Mouse (Mus musculus): Measurements from ENCODE around the gene Sfta2.

Gene Sfta2

GRCm38 (mm10) chr17:35601249-35601648, at the start of gene Sfta2:
Gene Sfta2 (plus strand): TSS chr17:35601549.
- no peak for DNase-seq

DNA sequence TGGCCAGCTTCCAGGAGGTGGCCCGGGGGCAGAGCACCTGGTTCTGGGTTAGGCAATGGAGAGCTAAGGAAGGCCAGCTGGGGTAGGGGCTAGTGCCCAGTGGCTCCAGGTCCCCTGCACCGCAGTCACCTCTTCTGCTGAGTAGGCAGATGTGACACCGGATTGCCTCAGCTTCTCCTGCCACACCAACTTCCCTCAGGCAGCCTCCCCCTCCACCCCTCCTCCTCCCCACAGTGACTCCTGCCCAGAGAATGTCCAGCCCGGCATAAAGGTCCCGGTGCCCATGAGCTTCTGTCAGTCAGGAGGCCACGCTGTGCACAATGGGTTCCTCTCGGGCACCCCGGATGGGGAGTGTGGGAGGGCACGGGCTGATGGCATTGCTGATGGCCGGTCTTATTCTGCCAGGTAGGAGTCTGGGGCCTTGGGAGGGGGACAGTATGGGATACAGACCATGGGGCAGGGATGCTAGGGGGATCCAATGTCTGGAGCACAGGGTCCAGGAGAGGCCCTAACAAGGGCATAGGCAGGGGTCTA, 49.4 kb upstream of the Sfta2 start, which contains the start of gene Cdsn:
Gene Cdsn, plus strand, starts transcription at position 248 of the 534 bp plus-strand sequence.
- DNase-seq = no peak

GRCm38 (mm10) chr17:35554321-35554720, 47.0 kb upstream of the Sfta2 start:
- no peak for DNase-seq

DNA sequence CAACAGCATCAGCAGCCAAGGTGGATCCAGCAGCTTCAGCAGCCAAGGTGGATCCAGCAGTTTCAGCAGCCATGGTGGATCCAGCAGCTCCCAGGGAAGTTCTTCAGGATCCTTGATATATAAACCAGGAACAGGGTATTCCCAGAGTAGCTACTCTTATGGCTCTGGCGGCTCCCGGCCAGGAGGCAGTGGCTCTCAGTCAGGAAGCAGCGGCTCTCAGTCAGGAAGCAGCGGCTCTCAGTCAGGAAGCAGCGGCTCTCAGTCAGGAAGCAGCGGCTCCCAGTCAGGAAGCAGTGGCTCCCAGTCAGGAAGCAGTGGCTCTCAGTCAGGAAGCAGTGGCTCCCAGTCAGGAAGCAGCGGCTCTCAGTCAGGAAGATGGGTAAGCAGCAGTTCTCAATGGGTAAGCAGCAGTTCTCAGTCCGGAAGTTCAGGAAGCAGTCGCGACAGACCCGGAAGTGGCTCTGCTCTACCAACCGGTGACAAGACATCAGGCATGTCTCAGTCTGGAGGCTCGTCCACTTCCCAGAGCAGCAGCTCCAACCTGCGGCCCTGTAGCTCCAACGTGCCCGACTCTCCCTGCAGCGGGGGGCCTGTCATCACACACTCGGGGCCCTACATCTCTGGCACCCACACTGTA, 46.5 kb upstream of the Sfta2 start:
- DNase-seq = no peak

- DNase-seq = no peak
These were observed 45.1 kb upstream of the Sfta2 start for GRCm38 (mm10) chr17:35556186-35556765.

GRCm38 (mm10) chr17:35556812-35557211, 44.5 kb upstream of the Sfta2 start:
- peak in 1 of 2 experiments; percentile 67 for DNase-seq

GRCm38 (mm10) chr17:35557351-35557750, 44.0 kb upstream of the Sfta2 start:
- no peak for DNase-seq

DNA sequence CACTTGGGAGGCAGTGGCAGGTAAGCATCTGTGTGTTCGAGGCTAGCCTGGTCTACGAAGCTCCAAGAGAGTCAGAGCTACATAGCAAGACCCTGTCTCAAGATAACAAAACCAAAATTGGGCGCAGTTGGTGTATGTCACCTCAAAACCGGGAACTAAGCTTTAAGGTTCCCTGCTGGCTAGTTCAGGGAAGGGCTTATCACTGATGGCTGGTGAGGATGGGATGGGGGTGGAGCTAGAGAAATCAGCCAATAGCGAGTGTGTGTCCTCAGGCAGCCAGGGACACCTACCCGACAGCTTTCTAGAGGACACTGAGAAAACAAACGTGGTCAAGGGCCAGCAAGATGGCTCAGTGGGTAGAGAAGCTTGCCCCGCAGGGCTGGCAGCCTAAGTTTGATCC, 43.1 kb upstream of the Sfta2 start:
- DNase-seq = no peak

GRCm38 (mm10) chr17:35567150-35567549, 34.2 kb upstream of the Sfta2 start, which contains the start of gene 2300002M23Rik:
Gene 2300002M23Rik (plus strand): TSS chr17:35567450.
- DNase-seq = no peak

GRCm38 (mm10) chr17:35567767-35568166, 33.6 kb upstream of the Sfta2 start:
- no peak for DNase-seq

DNA sequence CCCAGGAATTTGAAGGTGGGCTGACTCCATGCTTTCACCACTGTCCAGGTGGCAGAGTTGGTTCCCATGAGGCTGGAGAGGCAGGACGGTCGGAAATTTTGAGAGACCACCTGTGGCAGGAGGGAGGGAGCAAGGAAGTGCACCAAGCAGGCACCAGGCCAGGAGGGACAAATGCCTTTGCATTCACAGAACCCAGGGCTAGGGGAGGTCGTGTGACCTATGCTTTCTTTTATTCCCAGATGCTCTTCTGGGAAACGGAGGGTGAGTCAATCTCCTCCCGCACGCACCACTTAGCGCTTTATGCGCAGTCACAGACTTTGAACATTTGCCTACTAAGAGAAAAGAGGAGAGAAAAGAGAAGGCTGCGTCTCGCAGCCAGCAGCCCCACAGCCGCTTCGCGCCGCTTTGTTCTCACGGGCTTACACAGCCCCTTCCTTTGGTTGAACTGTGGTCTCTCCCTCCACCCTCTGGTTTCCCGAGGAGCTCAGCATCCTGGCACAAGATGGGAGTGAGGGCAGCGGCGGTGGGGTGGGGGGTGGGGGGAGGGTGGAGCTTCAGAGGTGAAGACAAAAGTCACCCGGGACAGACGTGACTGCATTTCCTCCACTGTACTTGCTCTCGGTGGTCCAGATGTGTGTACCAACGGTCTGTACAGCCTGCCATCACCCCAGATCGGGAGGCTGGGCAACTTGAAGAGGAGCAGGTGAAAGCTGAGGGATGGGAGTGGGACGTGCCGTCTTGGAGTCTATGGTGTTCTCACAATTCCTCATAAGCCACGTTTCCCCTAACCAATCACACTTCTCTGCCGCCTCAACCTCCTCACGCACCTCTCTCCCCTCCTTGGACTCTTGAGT, 32.0 kb upstream of the Sfta2 start:
- DNase-seq = no peak

- DNase-seq = no peak
These were observed 30.5 kb upstream of the Sfta2 start for GRCm38 (mm10) chr17:35570836-35571235.

GRCm38 (mm10) chr17:35571477-35571876, 29.9 kb upstream of the Sfta2 start:
- no peak for DNase-seq

DNA sequence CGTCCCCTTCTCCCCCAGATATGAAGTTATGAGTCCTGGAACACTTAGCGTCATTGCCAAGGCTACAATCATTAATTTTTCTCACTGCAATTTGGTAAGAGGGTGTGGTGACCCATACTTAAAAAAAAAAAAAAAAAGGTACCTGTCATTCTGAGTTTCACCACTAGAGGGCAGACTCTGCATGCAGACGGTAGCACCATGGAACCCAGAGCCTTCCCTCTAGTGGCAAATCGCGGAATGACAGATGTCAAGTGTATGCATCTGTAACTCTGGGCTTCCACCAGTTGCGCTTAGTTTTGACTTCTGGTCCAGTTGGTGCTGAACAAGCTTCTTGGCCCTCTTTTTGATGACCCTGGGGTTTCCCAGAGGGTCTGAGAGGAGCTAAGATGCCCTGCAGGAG, 23.1 kb upstream of the Sfta2 start:
- DNase-seq = peak; percentile 72 to 87

DNA sequence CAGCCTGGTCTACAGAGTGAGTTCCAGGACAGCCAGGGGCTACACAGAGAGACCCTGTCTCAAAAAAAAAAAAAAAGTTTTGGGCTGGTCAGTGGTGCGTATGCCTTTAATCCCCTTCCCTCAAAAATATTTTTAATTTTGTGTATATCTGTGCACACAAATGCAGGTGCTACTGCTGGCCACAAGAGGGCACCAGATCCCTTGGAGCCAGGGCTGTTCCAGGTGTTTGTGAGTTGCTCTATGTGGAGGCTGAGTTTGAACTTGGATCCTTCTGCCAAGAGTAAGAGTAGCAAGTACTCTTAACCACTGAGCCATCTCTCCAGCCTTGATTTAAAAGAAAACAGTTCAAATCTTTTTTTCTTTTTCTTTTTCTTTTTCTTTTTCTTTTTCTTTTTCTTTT, 18.4 kb upstream of the Sfta2 start:
- no peak for DNase-seq

DNA sequence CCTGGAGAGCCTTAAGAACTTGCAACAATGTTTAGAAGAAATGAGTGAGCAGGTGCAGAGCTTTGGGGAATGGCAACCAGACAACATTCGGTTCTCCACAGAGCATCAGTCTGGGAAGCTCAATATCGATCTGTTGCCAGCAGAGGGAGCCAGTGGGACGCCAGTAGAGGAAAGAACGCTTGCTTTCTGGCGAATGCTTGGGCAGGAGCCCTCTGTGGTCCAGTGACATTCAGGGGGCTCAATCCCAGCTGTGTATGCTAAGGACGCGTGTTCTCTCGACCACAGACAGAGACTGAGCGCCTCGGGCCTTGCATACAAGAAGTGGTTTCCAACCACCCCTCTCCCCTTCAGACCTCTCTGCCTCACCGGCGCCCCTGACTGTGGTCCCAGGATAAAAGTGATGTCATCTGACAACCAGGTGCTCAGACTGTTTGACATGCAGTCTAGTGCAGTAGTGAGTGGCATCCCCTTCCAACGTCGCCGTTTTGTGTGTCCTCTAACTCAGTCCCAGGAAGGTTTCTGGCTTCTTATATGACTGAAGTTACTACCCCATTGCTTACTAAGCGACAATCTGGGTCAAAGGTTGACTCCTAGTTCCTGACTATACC, 16.9 kb upstream of the Sfta2 start:
- peak; percentile 84 to 90 for DNase-seq

DNA sequence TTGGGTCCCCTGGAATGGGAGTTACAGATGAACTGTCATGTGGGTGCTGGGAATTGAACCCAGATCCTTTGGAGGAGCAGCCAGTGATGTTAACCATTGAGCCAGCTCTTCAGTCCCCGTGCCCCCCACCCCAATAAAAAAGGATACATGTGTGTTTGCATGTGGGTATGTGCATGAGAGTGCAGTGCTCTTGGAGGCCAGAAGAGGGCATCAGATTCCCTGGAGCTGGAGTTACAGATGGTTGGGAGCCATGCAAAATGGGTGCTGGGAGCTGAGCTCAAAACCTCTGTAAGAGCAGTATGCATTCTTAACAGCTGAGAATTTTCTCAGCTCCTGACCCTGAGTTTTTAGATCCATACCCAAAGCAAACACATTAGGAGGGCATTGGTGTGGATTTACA, 14.1 kb upstream of the Sfta2 start:
- no peak for DNase-seq

DNA sequence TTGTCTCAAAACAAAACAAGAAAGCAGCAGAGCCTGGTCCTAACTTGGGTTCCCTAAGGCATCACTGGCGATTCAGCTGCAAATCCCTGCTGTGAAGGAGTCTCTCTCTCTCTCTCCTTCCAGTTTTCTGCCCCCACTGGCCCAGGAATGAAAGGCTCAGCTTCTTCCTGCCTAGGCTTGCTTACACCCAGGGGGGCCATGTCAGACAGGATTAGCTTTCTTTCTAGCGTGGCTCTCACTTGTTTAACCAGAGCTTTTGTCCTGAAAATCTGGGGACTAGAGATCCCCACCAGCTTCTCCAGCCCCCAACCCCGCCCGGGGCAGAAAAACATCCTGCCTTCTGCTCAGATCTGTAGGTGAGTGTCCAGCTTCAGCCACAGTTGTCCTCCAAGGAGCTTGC, 13.0 kb upstream of the Sfta2 start:
- DNase-seq = no peak

- peak; percentile 75 to 87 for DNase-seq
These were observed 10.7 kb upstream of the Sfta2 start for GRCm38 (mm10) chr17:35590410-35591218.

- no peak for DNase-seq
These were observed 10.2 kb upstream of the Sfta2 start for GRCm38 (mm10) chr17:35591219-35591578.

- DNase-seq = no peak
These were observed 9.6 kb upstream of the Sfta2 start for GRCm38 (mm10) chr17:35591731-35592130.

DNA sequence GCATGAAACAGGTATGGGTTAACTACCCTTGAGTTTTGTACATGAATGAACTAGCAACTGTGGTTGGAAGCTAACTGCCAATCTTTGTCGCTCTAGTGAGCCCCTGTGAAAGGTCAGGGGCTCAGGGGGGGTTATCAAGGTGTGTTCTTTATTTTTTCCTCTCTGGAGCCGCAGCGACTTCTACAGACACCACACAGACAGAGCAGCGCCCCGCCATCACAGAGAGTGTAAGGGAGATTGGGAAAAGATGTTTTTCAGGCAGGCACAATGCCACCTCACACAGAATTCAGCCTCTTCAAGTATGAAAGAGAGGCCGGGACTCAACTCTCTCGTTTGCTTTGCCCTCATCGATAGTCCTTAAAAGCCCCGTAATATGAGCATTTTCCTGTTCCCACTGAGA, 9.2 kb upstream of the Sfta2 start:
- no peak for DNase-seq
